Mouse (Mus musculus): ENCODE data around the gene Pik3ca.

Gene Pik3ca

GRCm38 (mm10) chr3:32397461-32398174 is at the start of gene Pik3ca:
Pik3ca (plus strand) TSS chr3:32397671.
- DNase-seq (ENCODE audit: low spot score in 2 of 2) = peak; percentile 26 to 39

- DNase-seq (ENCODE audit: low spot score in 2 of 2) = peak; percentile 38
Measured at GRCm38 (mm10) chr3:32347881-32348280, 49.6 kb upstream of the Pik3ca start.

- DNase-seq (ENCODE audit: low spot score in 2 of 2) = no peak
Measured at GRCm38 (mm10) chr3:32361221-32361620, 36.2 kb upstream of the Pik3ca start.

- no peak for DNase-seq (ENCODE audit: low spot score in 2 of 2)
Measured at GRCm38 (mm10) chr3:32364195-32364594, 33.3 kb upstream of the Pik3ca start.

- peak; percentile 38 to 42 for DNase-seq (ENCODE audit: low spot score in 2 of 2)
Measured at GRCm38 (mm10) chr3:32364841-32365545, 32.5 kb upstream of the Pik3ca start.

GRCm38 (mm10) chr3:32365546-32366245 is 31.8 kb upstream of the Pik3ca start, which contains the start of gene Zmat3:
Zmat3 (minus strand) TSS chr3:32366014.
- DNase-seq (ENCODE audit: low spot score in 2 of 2) = peak; percentile 65 to 73

- peak in 1 of 2 experiments; percentile 12 for DNase-seq (ENCODE audit: low spot score in 2 of 2)
Measured at GRCm38 (mm10) chr3:32366246-32366734, 31.2 kb upstream of the Pik3ca start.

- DNase-seq (ENCODE audit: low spot score in 2 of 2) = no peak
Measured at GRCm38 (mm10) chr3:32367516-32367915, 30.0 kb upstream of the Pik3ca start.

- no peak for DNase-seq (ENCODE audit: low spot score in 2 of 2)
Measured at GRCm38 (mm10) chr3:32371957-32372356, 25.5 kb upstream of the Pik3ca start.

- DNase-seq (ENCODE audit: low spot score in 2 of 2) = no peak
Measured at GRCm38 (mm10) chr3:32372470-32372869, 25.0 kb upstream of the Pik3ca start.

GRCm38 (mm10) chr3:32373236-32373635 is 24.2 kb upstream of the Pik3ca start:
- no peak for DNase-seq (ENCODE audit: low spot score in 2 of 2)

GRCm38 (mm10) chr3:32379891-32380290 is 17.6 kb upstream of the Pik3ca start:
- no peak for DNase-seq (ENCODE audit: low spot score in 2 of 2)

GRCm38 (mm10) chr3:32381556-32381955 is 15.9 kb upstream of the Pik3ca start:
- DNase-seq (ENCODE audit: low spot score in 2 of 2) = no peak

- no peak for DNase-seq (ENCODE audit: low spot score in 2 of 2)
Measured at GRCm38 (mm10) chr3:32392841-32393240, 4.6 kb upstream of the Pik3ca start.

- DNase-seq (ENCODE audit: low spot score in 2 of 2) = no peak
Measured at GRCm38 (mm10) chr3:32393986-32394385, 3.5 kb upstream of the Pik3ca start.

- DNase-seq (ENCODE audit: low spot score in 2 of 2) = peak in 1 of 2 experiments; percentile 3
Measured at GRCm38 (mm10) chr3:32395771-32396551, 1.5 kb upstream of the Pik3ca start.

- DNase-seq (ENCODE audit: low spot score in 2 of 2) = peak; percentile 95 to 97
Measured at GRCm38 (mm10) chr3:32396794-32397460, 544 bp upstream of the Pik3ca start.

GRCm38 (mm10) chr3:32398175-32398538 is 686 bp downstream of the Pik3ca start:
- DNase-seq (ENCODE audit: low spot score in 2 of 2) = no peak

GRCm38 (mm10) chr3:32398623-32399022 is 1.2 kb downstream of the Pik3ca start:
- DNase-seq (ENCODE audit: low spot score in 2 of 2) = no peak

GRCm38 (mm10) chr3:32399381-32399780 is 1.9 kb downstream of the Pik3ca start:
- no peak for DNase-seq (ENCODE audit: low spot score in 2 of 2)

GRCm38 (mm10) chr3:32399931-32400330 is 2.5 kb downstream of the Pik3ca start:
- no peak for DNase-seq (ENCODE audit: low spot score in 2 of 2)

Measured in right cerebral cortex, postnatal 36 days (tissue).